Mouse (Mus musculus) erythroblast, embryonic 14.5 days (primary cell): Measurements from ENCODE around the gene Sptlc3. TPM values are rescaled to one million over a fixed set of nuclear protein-coding genes. Genes with fewer than 3 reads are reported as not detected.

Experiments used
- H3K27me3 ChIP-seq: 2 replicates; pipeline ENCODE4 v1.6.1; 2012; ENCODE audit warnings: inconsistent platforms; ENCODE audit not compliant: control insufficient read depth
- H3K36me3 ChIP-seq: 2 replicates; pipeline ENCODE4 v1.6.1; 2012; ENCODE audit warnings: mild to moderate bottlenecking, inconsistent platforms; ENCODE audit not compliant: control insufficient read depth
- H3K4me1 ChIP-seq: 2 replicates; pipeline ENCODE4 v1.6.1; 2012; ENCODE audit warnings: inconsistent platforms; ENCODE audit not compliant: control insufficient read depth
- H3K4me3 ChIP-seq: replicated peaks from 2 replicates; pipeline ENCODE3; 2012; ENCODE audit warnings: moderate library complexity, mild to moderate bottlenecking, inconsistent platforms
- H3K9me3 ChIP-seq: 2 replicates; pipeline ENCODE4 v1.6.1; 2012; ENCODE audit warnings: low read length, inconsistent platforms, mixed read lengths; ENCODE audit not compliant: control insufficient read depth
- GATA1 ChIP-seq: IDR thresholded peaks from 2 replicates; pipeline ENCODE4 v1.6.1; 2012; ENCODE audit warnings: low read length, inconsistent platforms, mixed read lengths
- TAL1 ChIP-seq: IDR thresholded peaks from 3 replicates; pipeline ENCODE4 v1.6.1; 2012; ENCODE audit warnings: low read length, inconsistent platforms, mixed read lengths
- polyA plus RNA-seq: library from polyadenylated mRNA; stranded (reverse); fragments of >175 nt; gene quantifications from 2 replicates; pipeline ENCODE4 v1.2.3, GENCODE M21; 2012

Gene Sptlc3
- polyA plus RNA-seq, 1 experiment: not detected

GRCm38 (mm10) chr2:139626496-139626895 lies 132.8 kb downstream of the Sptlc3 start:
- H3K4me1 ChIP-seq: no peaks in the 10 kb centered on the region
- H3K4me3 ChIP-seq: no peak overlapping the region
- H3K9me3 ChIP-seq: no peaks in the 10 kb centered on the region
- no peaks in the 10 kb centered on the region for H3K27me3 ChIP-seq
- no peak for TF ChIP-seq TAL1
- no peak for TF ChIP-seq GATA1
- no peaks in the 10 kb centered on the region for H3K36me3 ChIP-seq

- H3K36me3 ChIP-seq: no peaks in the 10 kb centered on the region
- TF ChIP-seq TAL1 (no peak), GATA1 (no peak)
- no peaks in the 10 kb centered on the region for H3K4me1 ChIP-seq
- no peaks in the 10 kb centered on the region for H3K27me3 ChIP-seq
- no peak overlapping the region for H3K4me3 ChIP-seq
- no peaks in the 10 kb centered on the region for H3K9me3 ChIP-seq
Observed at GRCm38 (mm10) chr2:139628731-139629130, 135.0 kb downstream of the Sptlc3 start.

- Histone ChIP-seq H3K4me3 (no peak overlapping the region), H3K36me3 (no peaks in the 10 kb centered on the region), H3K4me1 (no peaks in the 10 kb centered on the region), H3K9me3 (no peaks in the 10 kb centered on the region), H3K27me3 (no peaks in the 10 kb centered on the region)
- no peak for TF ChIP-seq GATA1
- TF ChIP-seq TAL1: no peak
Observed at GRCm38 (mm10) chr2:139629653-139630052, 135.9 kb downstream of the Sptlc3 start.

DNA sequence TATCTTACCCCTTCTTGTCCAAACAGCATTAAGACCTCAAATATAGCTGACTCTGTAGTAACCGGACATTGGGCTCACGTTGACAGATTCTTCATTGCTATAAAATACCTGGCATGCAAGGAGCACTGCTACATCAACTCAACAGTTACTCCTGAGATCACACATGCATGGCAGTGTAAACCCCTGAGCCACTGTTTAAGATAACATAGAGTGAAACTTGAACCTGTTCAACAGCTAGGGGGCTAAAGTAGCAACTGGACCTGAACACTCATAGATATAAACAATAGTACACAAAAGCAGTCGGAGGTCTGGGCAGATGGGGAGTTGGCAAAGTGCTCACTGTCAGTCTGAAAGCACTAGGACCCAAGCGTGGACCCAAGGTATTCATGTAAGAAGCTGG lies 140.8 kb downstream of the Sptlc3 start:
- no peak for TF ChIP-seq GATA1
- no peak for TF ChIP-seq TAL1
- no peaks in the 10 kb centered on the region for H3K27me3 ChIP-seq
- no peak overlapping the region for H3K4me3 ChIP-seq
- no peaks in the 10 kb centered on the region for H3K9me3 ChIP-seq
- H3K4me1 ChIP-seq: no peaks in the 10 kb centered on the region
- H3K36me3 ChIP-seq: no peaks in the 10 kb centered on the region

DNA sequence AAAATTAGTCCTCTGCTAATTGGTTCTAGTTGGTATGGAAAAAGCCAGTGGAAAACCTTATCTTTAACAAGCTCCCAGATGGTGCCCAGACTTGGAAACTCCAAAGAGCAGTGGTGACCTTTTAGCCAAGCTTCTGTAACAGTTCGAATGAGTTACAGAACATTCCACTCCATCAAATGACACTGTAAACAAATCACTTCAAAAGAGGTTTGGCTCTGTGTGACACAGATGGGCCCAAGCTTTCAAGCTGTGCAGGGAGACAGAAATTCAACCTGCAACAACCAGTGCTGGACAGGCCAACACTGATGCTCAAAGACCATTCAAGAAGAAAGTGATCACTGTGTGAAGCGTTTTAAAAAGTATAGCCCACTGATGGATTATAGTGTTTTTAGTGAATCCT lies 144.1 kb downstream of the Sptlc3 start:
- Histone ChIP-seq H3K4me3 (no peak overlapping the region), H3K4me1 (no peaks in the 10 kb centered on the region), H3K36me3 (no peaks in the 10 kb centered on the region), H3K9me3 (no peaks in the 10 kb centered on the region), H3K27me3 (no peaks in the 10 kb centered on the region)
- TF ChIP-seq GATA1 (no peak), TAL1 (no peak)

DNA sequence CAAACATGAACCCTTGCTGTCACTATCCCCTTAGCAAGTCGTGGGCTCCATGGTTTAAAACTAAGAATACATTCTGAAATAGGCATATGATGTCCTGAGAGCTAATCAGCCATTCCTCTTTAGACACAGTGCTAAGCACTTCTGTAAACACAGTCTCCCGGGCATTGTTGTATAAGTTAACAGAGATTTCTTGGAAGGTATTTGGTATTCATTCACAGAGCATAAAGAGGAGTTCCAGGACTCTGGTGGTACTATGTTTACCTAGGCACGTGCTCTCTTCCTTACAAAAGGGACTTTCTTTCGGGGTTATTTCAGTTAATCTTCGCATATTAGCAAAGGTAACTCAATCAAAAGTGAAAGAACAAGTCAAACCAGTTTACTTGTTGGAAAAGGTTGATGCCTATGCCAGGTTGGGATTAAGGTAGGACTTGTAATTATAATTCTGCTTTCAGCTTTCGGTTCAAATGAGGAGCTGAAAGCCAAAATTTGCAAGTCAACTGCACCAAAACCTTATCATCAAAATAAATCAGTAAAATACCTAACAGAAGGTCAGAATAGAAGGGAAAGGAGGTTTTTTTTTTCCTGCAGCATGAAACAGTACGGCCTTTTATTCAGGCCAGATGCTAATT lies 148.2 kb downstream of the Sptlc3 start:
- Histone ChIP-seq H3K4me3 (no peak overlapping the region), H3K36me3 (no peaks in the 10 kb centered on the region), H3K9me3 (no peaks in the 10 kb centered on the region), H3K27me3 (no peaks in the 10 kb centered on the region), H3K4me1 (no peaks in the 10 kb centered on the region)
- no peak for TF ChIP-seq TAL1
- no peak for TF ChIP-seq GATA1

DNA sequence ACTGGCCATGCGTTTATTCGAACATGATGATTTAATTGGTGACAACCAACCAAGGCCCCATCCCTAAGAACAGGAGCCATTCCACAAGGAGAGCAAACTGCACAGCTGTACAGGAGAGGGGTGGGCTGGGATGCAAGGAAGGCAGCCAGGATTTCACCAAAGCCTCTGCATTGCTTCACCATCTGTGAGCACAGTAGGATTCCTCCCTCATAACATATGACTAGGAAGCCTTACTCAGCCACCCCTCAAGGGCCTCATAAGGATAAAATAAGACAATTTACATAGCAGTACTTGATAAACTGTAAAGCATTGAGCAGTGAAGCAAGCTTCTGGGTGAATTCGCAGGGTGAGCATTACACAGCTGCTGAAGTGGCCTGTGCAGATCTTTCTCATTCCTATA lies 155.8 kb downstream of the Sptlc3 start:
- H3K9me3 ChIP-seq: no peaks in the 10 kb centered on the region
- H3K4me3 ChIP-seq: no peak overlapping the region
- no peak for TF ChIP-seq GATA1
- no peak for TF ChIP-seq TAL1
- H3K4me1 ChIP-seq: no peaks in the 10 kb centered on the region
- no peaks in the 10 kb centered on the region for H3K36me3 ChIP-seq
- no peaks in the 10 kb centered on the region for H3K27me3 ChIP-seq

DNA sequence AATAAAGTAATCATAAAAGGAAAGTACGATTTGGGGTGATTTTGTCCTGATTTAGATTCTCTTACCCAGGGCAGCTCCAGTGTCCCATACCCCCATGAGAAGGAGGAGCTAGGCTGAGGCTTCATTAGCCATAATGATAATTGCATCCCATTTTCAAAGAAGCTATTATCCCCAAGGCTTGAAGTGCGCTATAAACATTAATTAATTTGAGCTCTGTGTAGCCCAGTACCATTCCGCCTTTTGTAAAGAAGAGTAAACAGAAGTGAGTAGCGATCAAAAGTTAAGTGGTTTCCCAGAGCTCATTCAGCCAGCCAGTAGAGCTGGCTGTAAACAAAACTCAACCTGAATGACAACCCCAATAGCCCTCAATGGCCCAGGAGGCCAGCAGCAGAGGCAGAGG lies 163.0 kb downstream of the Sptlc3 start:
- no peaks in the 10 kb centered on the region for H3K4me1 ChIP-seq
- TF ChIP-seq GATA1 (no peak), TAL1 (no peak)
- no peaks in the 10 kb centered on the region for H3K27me3 ChIP-seq
- H3K9me3 ChIP-seq: no peaks in the 10 kb centered on the region; the same call in 1 of the 2 replicates
- no peak overlapping the region for H3K4me3 ChIP-seq
- no peaks in the 10 kb centered on the region for H3K36me3 ChIP-seq

DNA sequence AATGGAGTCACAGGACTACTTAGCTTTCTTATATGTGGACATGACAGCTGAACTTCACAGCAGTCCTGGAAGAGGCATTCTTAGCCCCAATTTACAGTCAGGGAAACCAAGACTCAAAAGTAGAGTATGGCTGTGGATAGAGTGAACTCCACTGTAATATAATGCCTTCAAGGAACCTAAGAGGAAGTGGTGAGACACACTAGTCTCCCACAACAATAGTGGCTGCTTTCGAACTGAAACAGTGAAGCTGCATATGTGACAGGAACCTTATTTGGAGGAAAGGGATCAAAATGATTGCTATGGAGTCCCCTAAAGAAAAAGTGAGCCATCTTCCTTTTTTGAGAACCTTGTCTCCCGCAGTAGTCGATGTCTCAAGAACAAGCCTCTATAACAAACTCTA lies 178.1 kb downstream of the Sptlc3 start:
- Histone ChIP-seq H3K36me3 (no peaks in the 10 kb centered on the region), H3K4me3 (no peak overlapping the region), H3K27me3 (peaks cover 19% of the 10 kb centered on the region), H3K4me1 (no peaks in the 10 kb centered on the region), H3K9me3 (no peaks in the 10 kb centered on the region)
- TF ChIP-seq TAL1 (no peak), GATA1 (no peak)

- Histone ChIP-seq H3K9me3 (no peaks in the 10 kb centered on the region; the same call in 1 of the 2 replicates), H3K4me3 (no peak overlapping the region), H3K36me3 (no peaks in the 10 kb centered on the region), H3K4me1 (no peaks in the 10 kb centered on the region), H3K27me3 (peaks cover 25% of the 10 kb centered on the region)
- TF ChIP-seq TAL1: no peak
- TF ChIP-seq GATA1: no peak
Observed at GRCm38 (mm10) chr2:139672371-139672770, 178.7 kb downstream of the Sptlc3 start.
